Mouse (Mus musculus): ENCODE measurements around the gene Gm20458.

Gene Gm20458

GRCm38 (mm10) chr2:164434681-164435080 is 26.1 kb upstream of the Gm20458 start:
- no peak for DNase-seq (ENCODE audit: low spot score in 2 of 2)

- DNase-seq (ENCODE audit: low spot score in 2 of 2), result no peak
Observed at GRCm38 (mm10) chr2:164435216-164436090, 25.3 kb upstream of the Gm20458 start.

- no peak for DNase-seq (ENCODE audit: low spot score in 2 of 2)
Observed at GRCm38 (mm10) chr2:164436215-164436913, 24.4 kb upstream of the Gm20458 start.

- peak in 1 of 2 experiments; percentile 59 for DNase-seq (ENCODE audit: low spot score in 2 of 2)
Observed at GRCm38 (mm10) chr2:164436961-164437360, 23.8 kb upstream of the Gm20458 start.

DNA sequence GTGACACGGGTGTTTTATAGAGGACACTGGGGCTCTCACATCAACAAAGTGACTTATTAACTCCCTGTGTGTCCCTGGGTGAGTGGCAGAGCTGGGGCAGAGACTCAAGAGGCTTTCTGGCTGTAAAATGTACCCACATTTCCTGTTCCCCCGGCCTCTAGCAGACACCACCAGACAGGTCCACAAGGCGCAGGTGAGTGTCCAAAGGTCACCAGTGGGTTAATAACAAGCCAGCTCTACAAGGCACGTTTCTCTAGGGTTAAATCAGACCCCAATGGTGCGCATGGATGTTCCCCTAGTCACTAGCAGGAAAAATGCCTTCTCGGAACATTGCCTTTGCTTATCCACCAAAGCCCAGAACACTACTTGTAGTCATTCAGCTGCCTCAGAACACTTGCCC is 23.1 kb upstream of the Gm20458 start:
- no peak for DNase-seq (ENCODE audit: low spot score in 2 of 2)

DNA sequence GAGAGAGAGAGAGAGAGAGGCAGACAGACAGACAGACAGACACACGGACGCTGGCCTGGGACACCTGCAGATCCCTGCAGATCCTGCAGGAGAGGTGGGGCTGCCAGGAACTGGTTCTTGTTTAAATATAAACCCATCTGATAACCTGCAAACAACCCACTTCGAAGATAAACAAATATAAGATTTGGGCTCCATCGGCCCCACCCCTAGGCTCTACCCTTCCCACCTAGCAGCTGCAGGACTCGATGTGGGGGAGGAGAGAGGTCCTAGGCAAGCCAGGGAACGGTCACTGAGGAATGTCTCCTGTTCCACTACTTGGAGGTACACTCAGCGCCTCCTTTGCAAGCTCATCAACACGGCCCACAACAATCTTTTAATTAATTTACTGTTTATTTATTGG is 22.5 kb upstream of the Gm20458 start:
- DNase-seq (ENCODE audit: low spot score in 2 of 2), result peak in 1 of 2 experiments; percentile 62

DNA sequence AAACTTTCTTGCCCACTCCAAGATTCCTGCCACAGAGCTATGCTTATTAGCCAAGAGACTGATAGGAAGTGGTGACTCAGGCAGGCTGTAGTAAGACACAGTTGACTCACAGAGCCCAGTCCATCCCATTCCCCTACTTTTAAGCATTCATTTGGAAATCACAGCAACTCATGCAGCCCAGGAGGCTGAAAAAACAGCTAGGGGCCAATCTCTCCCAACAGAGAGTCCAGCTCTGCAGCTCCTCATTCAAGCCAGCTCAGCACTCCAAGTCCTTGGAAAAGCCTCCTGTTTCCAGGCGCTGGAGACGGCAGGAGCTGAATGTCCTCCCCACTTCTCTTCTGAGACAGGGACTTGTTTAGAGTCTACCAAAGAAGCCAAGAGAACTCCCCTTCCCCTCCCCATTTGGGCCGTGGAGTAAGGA is 21.8 kb upstream of the Gm20458 start:
- no peak for DNase-seq (ENCODE audit: low spot score in 2 of 2)

DNA sequence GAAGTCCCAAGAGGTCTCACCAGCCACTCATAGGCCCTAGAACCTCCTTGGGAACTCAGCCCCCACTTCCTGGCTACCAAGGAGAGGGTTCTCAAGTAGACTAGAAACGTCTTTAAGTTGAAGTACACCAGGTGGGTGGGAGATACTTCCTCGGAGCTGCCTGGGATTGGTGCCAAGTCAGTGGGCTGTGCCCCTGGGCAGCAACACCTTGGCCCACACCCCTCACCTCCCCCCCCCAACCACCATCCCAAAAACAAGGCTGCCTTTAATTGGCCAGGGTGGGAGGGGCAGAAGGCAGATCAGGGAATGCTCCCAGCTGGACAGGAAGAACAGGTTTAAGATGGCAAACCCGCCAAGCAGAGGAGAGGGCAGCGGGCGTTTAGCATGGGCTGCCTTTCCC is 20.5 kb upstream of the Gm20458 start:
- peak in 1 of 2 experiments; percentile 56 for DNase-seq (ENCODE audit: low spot score in 2 of 2)

DNA sequence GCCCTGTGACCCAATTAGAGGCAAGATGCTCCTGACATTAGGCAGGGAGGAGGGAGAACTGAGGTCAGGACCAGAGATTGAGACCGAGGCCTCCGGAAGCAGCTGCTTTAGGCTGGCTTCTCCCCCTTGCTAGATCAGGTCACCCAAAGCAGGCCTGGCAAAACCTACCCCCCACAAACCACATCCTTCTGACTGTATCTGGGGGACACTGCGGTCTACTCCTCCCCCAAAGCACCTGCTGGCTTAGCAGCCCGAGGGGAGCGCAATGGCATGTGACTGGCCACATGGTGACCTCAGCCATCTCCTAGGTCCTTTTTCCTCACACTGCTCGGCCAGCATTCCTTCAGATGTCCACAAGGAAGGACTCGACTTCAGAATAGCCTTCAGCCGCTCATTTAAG is 19.6 kb upstream of the Gm20458 start:
- no peak for DNase-seq (ENCODE audit: low spot score in 2 of 2)

- no peak for DNase-seq (ENCODE audit: low spot score in 2 of 2)
Observed at GRCm38 (mm10) chr2:164441731-164442130, 19.0 kb upstream of the Gm20458 start.

DNA sequence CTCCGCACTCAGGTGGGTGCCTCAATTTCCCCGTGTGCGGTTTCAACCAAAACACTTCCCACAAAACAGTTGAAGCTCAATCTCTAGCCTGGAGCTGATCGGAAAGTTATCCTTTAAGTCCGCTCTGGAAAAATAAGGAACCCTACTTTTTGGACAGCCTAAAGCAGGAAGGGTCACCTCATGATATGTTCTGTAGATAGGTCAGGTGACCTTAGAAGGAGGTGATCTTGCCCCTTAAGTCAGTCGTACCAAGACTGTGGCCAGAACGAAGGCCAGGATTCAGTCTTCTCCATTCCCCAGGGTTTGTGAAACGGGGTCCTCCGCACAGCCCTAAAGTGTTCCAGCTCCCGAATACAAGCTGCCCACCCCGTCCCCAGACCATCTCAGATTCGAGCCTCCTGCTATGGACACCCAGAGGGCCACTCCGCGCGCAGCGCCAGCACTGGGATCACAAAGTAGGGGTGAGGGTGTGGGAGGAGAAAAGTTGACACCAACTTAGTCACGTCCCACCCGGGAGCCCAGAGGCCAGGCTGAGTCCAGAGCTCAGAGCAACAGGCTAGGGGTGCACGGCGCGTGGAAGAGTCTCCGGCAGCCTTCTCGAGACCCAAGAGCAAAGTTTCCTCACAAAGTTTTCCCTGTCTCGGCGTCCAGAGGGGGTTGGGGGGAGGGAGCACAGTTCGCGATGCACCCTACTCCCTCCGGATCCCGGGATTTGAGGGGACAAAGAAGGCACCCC is 18.3 kb upstream of the Gm20458 start:
- peak in 1 of 2 experiments; percentile 68 for DNase-seq (ENCODE audit: low spot score in 2 of 2)

DNA sequence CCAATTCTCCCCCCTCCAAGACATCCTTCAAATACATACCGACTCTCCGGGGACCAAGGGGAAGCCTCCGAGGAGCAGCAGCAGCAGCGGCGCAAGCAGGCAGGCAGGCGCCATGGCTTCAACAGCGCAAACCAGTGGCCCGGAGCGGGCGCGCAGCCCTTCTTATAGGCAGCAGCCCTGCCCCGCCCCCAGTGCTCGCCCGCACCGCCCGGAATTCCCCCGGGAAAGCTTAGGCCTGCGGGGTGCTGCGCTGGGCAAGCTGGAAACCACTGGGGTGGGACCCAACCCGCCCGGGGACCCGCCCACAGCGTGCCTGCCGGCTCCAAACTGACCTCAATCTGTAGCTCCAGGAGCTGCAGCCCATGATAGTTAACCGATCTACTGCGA is 17.7 kb upstream of the Gm20458 start:
- peak; percentile 88 to 90 for DNase-seq (ENCODE audit: low spot score in 2 of 2)

DNA sequence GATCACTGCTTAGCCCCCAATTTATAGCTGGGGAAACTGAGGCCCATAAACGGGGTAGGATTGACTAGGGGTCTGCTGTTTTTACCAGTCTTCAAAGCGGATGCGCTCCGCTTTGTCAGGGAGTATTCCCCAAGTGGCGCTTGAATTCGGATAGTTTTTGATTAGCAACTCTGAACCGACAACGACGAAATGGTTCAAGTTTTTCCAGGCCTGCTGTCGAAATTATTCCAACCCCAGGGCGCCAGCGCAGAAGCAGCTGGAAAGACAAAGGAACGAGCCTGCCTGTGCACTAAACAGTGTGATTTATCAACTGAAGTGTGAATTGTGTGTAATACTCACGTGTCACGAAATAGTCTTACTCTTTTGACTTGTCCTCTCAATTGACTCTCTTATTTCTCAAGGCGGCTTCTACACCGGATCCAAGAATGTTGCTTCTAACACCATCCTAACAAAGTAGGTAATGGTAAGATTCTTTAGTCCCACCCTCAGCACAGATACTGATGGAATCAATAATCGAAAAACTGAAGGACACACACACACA is 17.2 kb upstream of the Gm20458 start, which contains the start of gene Sdc4:
Gene Sdc4 (minus strand): TSS at position 428 of the 541 bp plus-strand sequence.
- no peak for DNase-seq (ENCODE audit: low spot score in 2 of 2)

GRCm38 (mm10) chr2:164444701-164445100 is 16.1 kb upstream of the Gm20458 start:
- no peak for DNase-seq (ENCODE audit: low spot score in 2 of 2)

- no peak for DNase-seq (ENCODE audit: low spot score in 2 of 2)
Observed at GRCm38 (mm10) chr2:164445399-164446085, 15.2 kb upstream of the Gm20458 start.

DNA sequence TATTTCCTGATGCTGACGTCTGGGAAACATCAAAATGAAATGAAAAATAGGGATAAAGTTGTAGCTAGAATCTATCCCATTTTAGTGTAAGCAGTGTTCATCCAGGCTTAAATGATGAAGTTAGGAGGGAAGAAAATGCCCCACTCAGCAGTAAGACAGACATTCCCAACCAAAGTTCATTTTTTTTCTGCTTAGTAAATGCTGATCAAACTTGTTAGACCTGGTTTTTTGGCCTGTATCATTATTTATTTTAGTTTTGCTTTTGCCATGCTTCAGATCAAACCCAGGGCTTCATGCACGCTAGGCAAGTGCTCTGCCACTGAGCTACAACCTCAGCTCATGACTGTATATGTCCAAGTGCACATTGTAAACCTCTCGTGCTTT is 14.7 kb upstream of the Gm20458 start:
- no peak for DNase-seq (ENCODE audit: low spot score in 2 of 2)

DNA sequence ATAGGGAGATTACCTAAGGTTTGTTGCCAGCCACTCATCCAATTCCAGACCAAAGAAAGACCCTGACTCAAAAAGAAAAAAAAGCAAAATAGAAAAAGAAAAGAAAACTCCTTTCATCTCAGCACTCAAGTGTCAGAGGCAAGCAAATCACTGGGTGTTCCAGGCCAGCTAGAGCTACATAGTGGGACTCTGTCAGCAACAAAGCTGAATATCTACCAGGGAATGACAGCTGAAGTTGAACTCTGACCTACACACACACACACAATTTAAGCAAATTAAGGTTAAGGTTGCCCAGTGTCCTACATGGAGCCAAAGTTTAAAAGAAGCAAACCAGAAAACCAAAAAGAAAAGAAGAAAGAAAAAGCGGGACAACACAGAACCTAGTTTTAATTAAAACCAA is 12.6 kb upstream of the Gm20458 start:
- DNase-seq (ENCODE audit: low spot score in 2 of 2), result no peak

DNA sequence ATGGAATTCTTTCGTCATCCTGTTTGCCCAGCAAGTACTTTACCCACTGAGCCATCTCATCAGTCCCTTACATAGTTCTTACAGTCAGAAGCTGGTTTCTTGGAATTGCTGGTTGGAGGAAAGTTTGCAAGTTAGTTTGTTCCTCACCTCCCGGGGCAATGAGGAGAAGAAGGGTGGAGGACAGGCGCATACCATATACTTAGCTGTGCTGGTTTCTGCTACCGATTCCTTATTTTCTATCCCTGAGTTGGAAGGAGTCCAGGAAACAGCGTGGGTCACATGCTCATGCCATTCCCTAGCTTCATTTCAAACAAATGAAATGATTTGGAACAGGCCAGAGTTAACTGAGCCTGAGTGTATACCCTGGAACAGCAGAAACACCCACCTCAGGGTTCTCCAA is 11.8 kb upstream of the Gm20458 start:
- no peak for DNase-seq (ENCODE audit: low spot score in 2 of 2)

DNA sequence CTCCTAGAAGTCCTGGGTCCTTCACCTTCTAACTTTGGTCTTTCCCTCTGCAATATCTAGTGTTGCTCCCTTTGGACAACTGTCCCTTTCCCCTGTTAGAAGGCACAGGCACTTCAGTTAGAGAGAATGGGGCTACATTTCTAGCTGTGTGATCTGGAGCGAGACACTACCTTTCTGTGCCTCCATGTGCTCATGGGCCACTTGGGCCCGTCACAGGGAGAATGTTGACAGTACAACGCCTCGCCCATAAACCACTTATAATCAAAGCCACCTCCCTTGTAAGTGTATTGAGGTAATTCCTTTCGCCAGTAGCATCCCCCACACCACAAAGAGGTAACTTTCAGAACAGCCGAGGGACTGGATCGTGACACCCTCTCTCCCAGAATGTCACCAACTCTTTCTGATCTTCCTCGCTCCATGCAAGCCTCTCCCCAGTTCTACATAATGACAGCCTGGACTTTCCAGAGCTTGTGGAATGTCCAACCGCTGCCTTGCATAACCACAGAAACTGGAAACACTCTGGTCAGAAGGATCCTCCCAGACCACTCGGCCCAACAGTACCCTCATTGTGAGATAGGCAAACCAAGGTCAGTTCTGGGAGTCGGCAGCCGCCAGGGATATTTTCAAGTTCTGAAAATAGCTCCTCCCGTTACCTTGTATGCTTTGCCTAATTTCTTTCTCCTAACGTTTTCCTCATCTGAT is 11.3 kb upstream of the Gm20458 start:
- DNase-seq (ENCODE audit: low spot score in 2 of 2), result no peak

DNA sequence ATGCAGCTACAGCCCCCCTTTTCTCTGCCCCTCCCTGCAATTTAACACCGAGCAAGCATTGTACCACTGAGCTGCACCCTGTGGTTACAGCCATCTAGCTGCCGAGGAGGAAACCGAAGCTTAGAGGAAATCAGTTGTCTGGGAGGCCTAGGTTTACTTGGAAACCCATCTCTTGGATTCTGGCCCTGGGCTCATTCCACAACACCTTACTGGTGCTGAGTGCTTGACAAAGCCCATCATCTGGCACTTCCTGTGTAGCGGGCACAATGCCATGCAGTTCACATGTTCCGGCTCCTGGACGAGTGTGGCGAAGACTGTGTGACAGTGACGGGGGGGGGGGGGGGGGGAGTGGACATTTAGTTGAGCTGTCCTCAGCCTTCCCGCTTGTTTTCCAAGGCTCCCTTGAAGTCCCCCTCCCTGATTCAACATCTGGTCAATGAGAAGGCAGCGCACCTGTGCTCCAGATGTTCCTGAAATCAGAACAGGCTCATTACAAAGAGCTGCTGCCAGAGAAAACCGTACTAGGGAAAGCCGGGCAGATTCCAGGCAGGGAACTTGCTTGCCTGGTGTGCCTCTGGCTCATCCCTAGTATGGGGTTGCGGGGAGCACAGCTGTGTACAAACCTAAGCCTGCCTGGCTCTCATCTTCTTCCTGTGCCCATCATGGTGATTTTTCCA is 8.6 kb upstream of the Gm20458 start:
- no peak for DNase-seq (ENCODE audit: low spot score in 2 of 2)
